ENCODE assay signal across 24 mouse cellular contexts in genomic region chr13:24480824-24481223, GRCm38 (mm10).
A peak's percentile ranks its signal among the peaks of the same experiment; 100 is the strongest.
DNase-seq lines count a peak whose midpoint lies in the region; ATAC-seq lines count a peak whose summit lies in the region.
"Had no signal": no experiment of that assay in that cellular context is flagged by ENCODE, and none has a peak within 500 bp of the region (broad histone marks: within the 10 kb centered on the region; RNA-seq: fewer than 3 reads in every experiment).

No protein-coding gene starts in this region.

- peak; percentile 61 for DNase-seq in heart, adult 11 months
- DNase-seq in heart, postnatal 4 days = no peak
- no peak for DNase-seq in heart, postnatal 25 days (ENCODE audit: low spot score)
- DNase-seq in heart, adult 8-10 months (ENCODE audit: low spot score) = no peak
- no peak for DNase-seq in heart, postnatal 10 days
- DNase-seq: adrenal gland, adult 8-10 months; adrenal gland, postnatal 14 days; adrenal gland, postnatal 36 days; B cell, adult 2 months; cerebellum, adult 11-12 months; cerebellum, adult 2 months; cerebellum, adult 9-10 months; cerebellum, postnatal 10 days; cerebellum, postnatal 25 days had no signal

- no peak overlapping the region for H3K4me3 ChIP-seq in heart, embryonic 11.5 days (ENCODE audit: low read depth, low read length)
- no peak overlapping the region for H3K4me3 ChIP-seq in heart, embryonic 14.5 days (ENCODE audit: control insufficient read depth in 1 of 2, insufficient read depth in 1 of 2, low read depth in 1 of 2, low read length in 2 of 2)
- H3K4me3 ChIP-seq in heart, embryonic 16.5 days (ENCODE audit: low read length) = no peak overlapping the region
- H3K4me3 ChIP-seq: embryonic facial prominence, embryonic 10.5 days; embryonic facial prominence, embryonic 12.5 days; forebrain, embryonic 13.5 days had no signal

- no peak for ATAC-seq in heart, embryonic 11.5 days (replicated peaks; ENCODE audit: insufficient number of reproducible peaks, low FRiP score, low TSS enrichment)
- no peak for ATAC-seq in heart, embryonic 14.5 days (ENCODE audit: insufficient number of reproducible peaks, insufficient read depth, low FRiP score, low read depth)
- ATAC-seq in heart, embryonic 16.5 days (replicated peaks; ENCODE audit: extremely low read depth, insufficient read depth, low FRiP score) = peak; percentile 49; the same call in 1 of the 2 replicates
- ATAC-seq: CD4-positive, CD25-positive, alpha-beta regulatory T cell, adult 4 months; Patski had no signal

- H3K4me1 ChIP-seq in heart, embryonic 11.5 days (ENCODE audit: control insufficient read depth, insufficient read depth, low read length) = no peaks in the 10 kb centered on the region
- peaks cover 10 to 14% of the 10 kb centered on the region in 2 experiments; a peak in 3 of 4 replicates for H3K4me1 ChIP-seq in heart, embryonic 14.5 days (ENCODE audit: control insufficient read depth in 2 of 2, insufficient read depth in 2 of 2, low read length in 2 of 2)
- H3K4me1 ChIP-seq in heart, embryonic 16.5 days (ENCODE audit: control insufficient read depth, insufficient read depth, low read length) = peaks cover 20% of the 10 kb centered on the region
- H3K4me1 ChIP-seq: embryonic facial prominence, embryonic 10.5 days; embryonic facial prominence, embryonic 12.5 days; forebrain, embryonic 13.5 days had no signal

- no peaks in the 10 kb centered on the region for H3K27me3 ChIP-seq in heart, embryonic 11.5 days (ENCODE audit: control insufficient read depth, insufficient read depth, low read length)
- no peaks in the 10 kb centered on the region for H3K27me3 ChIP-seq in heart, embryonic 14.5 days (ENCODE audit: control insufficient read depth, insufficient read depth, low read length)
- H3K27me3 ChIP-seq in heart, embryonic 16.5 days (ENCODE audit: control insufficient read depth, insufficient read depth, low read length) = no peaks in the 10 kb centered on the region
- H3K27me3 ChIP-seq: CH12.LX; embryonic facial prominence, embryonic 12.5 days; forebrain, embryonic 13.5 days; Patski had no signal

- H3K9me3 ChIP-seq in heart, embryonic 11.5 days (replicated peaks; ENCODE audit: control insufficient read depth, low read length) = no peaks in the 10 kb centered on the region
- no peaks in the 10 kb centered on the region for H3K9me3 ChIP-seq in heart, embryonic 14.5 days (ENCODE audit: control insufficient read depth, low read length)
- H3K9me3 ChIP-seq in heart, embryonic 16.5 days (replicated peaks; ENCODE audit: control insufficient read depth, low read length) = no peaks in the 10 kb centered on the region
- H3K9me3 ChIP-seq: embryonic facial prominence, embryonic 10.5 days; embryonic facial prominence, embryonic 12.5 days; forebrain, embryonic 13.5 days; G1E had no signal

- 0 out of 2 replicates have a peak overlapping the region, but pooled peaks have one; percentile 22 for H3K9ac ChIP-seq in heart, embryonic 11.5 days (ENCODE audit: low read depth, low read length)
- peak overlapping the region; percentile 27; the same call in 1 of the 2 replicates for H3K9ac ChIP-seq in heart, embryonic 14.5 days (ENCODE audit: low read length)
- H3K9ac ChIP-seq in heart, embryonic 16.5 days (ENCODE audit: low read length) = peak overlapping the region; percentile 2
- H3K9ac ChIP-seq: embryonic facial prominence, embryonic 12.5 days; forebrain, embryonic 13.5 days had no signal

- no peak overlapping the region for H3K4me2 ChIP-seq in heart, embryonic 11.5 days
- no peak overlapping the region for H3K4me2 ChIP-seq in heart, embryonic 14.5 days (ENCODE audit: low read length)
- no peak overlapping the region for H3K4me2 ChIP-seq in heart, embryonic 16.5 days (ENCODE audit: low read depth, low read length)
- H3K4me2 ChIP-seq: embryonic facial prominence, embryonic 12.5 days; forebrain, embryonic 13.5 days had no signal

- intact Hi-C loops in heart, postnatal 25 days (cut with DNase I) = loop anchor here (5.0 kb wide), 2 partner anchors 296 to 506 kb away; no protein-coding TSS in a partner anchor
- intact Hi-C loops in heart, postnatal 10 days (cut with DNase I) = loop anchor here (5.0 kb wide), 2 partner anchors 296 to 441 kb away; no protein-coding TSS in a partner anchor

- H3K27ac ChIP-seq in heart, embryonic 11.5 days (ENCODE audit: low read depth, low read length) = 0 out of 2 replicates have a peak overlapping the region, but pooled peaks have one; percentile 3
- H3K27ac ChIP-seq in heart, embryonic 14.5 days (replicated peaks in 1 of 2; ENCODE audit: control insufficient read depth in 1 of 2, insufficient read depth in 1 of 2, low read depth in 2 of 2, low read length in 2 of 2) = peak overlapping the region; percentile 8 to 67; a peak in 3 of 4 replicates
- peak overlapping the region; percentile 75 for H3K27ac ChIP-seq in heart, embryonic 16.5 days (ENCODE audit: low read length)
- H3K27ac ChIP-seq: embryonic facial prominence, embryonic 10.5 days; embryonic facial prominence, embryonic 12.5 days; forebrain, embryonic 13.5 days had no signal

- WGBS in heart, embryonic 11.5 days (ENCODE audit: insufficient replicate concordance) = 44% methylated on average over 6 of the region's 6 CpGs
- 32% methylated on average over 6 of the region's 6 CpGs for WGBS in heart, embryonic 14.5 days
- WGBS in heart, embryonic 16.5 days = 35% methylated on average over 6 of the region's 6 CpGs

- H3K36me3 ChIP-seq in heart, embryonic 11.5 days (ENCODE audit: control insufficient read depth, insufficient read depth, low read length) = no peaks in the 10 kb centered on the region
- no peaks in the 10 kb centered on the region for H3K36me3 ChIP-seq in heart, embryonic 14.5 days (ENCODE audit: control insufficient read depth, insufficient read depth, low read length)
- H3K36me3 ChIP-seq in heart, embryonic 16.5 days (ENCODE audit: control insufficient read depth, insufficient read depth) = no peaks in the 10 kb centered on the region
- H3K36me3 ChIP-seq: embryonic facial prominence, embryonic 10.5 days; embryonic facial prominence, embryonic 12.5 days; G1E had no signal

Comparison
In these comparisons a context has a peak if more than half of its experiments do, and no peak if none do; other contexts are left out.
1. H3K27ac ChIP-seq: peak in every context shown above with its lines; median percentile 75 in heart, embryonic 16.5 days; 38 in heart, embryonic 14.5 days; 3 in heart, embryonic 11.5 days.